Mouse (Mus musculus): ENCODE measurements at regions not wholly inside any gene's neighbourhood (a gene's known extent, or its start where the extent isn't known, plus 50 kb on each side); places are given as distances from the start of the nearest gene placed in this dataset.

- no peak for TF ChIP-seq POLR2A (IDR thresholded peaks at IDR 0.05; ENCODE audit: borderline replicate concordance, insufficient read depth, low read length)
- no peak for TF ChIP-seq CTCF (IDR thresholded peaks at IDR 0.05; ENCODE audit: borderline replicate concordance, insufficient read depth, low read depth, low read length)
Observed at GRCm38 (mm10) chr17:72691630-72692029, 87.2 kb upstream of the Alk start.

Data from cerebellum, adult 2 months (tissue).